Mouse (Mus musculus) adrenal gland, postnatal 10 days (tissue): ENCODE data around the gene Pigq. TPM values are rescaled to one million over a fixed set of nuclear protein-coding genes. Genes with fewer than 3 reads are reported as not detected.
A peak's percentile ranks its signal among the peaks of the same experiment; 100 is the strongest.

Experiments used
- DNase-seq: peaks from one replicate; pipeline ENCODE4 v3.0.0; 2021; ENCODE audit warnings: mixed read lengths
- total RNA-seq, 2 experiments: library from RNA; stranded (reverse); gene quantifications; 2 replicates each; pipeline ENCODE4 v1.2.3; 2021

Pigq gene
- total RNA-seq, 2 experiments from 2014 or later, result 101 to 118 TPM

DNA sequence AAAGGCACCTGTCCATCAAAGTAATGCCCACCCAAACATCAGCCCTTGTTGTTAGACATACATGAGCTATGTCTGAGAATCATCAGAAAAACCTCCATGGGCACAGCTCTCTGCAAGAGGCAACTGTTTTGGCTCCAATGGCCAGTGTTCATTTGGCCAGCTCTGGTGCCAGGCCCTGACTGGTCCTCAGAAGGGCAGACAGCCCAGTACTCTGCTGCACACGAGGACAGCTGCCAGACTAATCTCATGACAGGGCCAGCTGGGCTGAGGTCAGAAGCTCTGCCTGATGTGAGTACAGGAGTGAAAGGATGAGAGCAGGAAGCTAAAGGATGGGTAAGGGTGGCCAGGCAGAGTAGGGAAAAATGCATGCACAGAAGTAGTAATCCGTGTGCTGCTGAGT is 19.4 kb downstream of the Pigq start:
- peak; percentile 68 for DNase-seq

DNA sequence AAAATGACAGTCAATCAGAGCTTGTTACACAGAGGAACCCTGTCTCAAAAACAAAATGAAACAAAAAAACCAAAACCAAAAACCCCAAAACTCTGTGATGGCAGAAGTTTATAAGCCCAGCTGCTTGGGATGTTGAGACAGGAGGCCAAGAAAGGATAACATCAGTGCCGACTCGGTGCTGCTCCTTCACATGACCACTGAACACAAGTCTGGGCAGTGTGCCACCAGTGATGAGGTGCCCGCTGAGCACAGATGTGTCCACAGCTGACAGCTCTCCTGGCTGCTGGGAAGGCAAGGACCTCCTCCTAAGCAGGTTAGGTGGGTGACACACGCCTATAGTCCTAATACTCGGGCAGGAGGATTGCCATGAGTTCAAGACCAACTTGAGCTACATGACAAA is 22.6 kb downstream of the Pigq start:
- DNase-seq, result no peak

DNA sequence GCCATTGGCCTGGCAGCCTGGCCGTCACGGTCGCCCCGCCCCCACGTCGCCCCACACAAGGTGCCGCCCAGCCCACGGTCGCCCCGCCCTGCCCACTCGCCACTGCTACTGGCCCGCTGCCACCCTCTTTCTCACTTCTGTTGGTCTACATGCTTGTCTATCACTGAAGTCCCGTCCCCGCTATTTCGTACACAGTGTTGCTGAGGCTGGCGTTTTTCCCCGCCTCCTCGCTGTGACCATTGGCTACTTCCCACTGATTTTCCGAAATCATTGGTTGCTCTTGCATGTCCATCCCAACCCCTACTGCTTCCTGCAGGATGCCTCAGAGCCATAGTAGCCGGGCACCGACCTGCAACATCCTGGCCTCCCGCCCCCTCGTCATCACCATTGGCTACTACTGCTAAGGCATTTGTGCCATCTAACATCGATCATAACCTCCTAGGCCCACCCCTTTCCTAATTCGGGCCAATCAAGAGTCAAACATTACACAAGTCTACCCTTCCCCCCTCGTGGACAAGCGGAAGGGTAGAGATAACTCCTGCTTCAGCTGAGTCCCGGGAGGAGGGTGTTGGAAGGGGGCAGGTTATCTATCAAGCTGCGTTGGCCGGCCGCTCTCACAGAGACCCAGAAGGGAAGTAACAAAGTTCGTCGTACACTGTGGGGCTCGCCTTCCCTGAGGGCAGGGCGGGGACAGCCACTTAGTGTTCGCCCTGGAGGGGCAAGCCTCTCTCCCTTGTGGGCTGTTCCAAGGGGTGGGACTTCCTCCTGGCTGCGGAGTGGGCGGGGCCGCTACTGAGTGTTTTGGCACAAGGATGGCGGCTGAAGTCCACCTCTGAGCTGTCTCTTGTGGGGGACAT is 24.7 kb downstream of the Pigq start:
- peak; percentile 100 for DNase-seq

DNA sequence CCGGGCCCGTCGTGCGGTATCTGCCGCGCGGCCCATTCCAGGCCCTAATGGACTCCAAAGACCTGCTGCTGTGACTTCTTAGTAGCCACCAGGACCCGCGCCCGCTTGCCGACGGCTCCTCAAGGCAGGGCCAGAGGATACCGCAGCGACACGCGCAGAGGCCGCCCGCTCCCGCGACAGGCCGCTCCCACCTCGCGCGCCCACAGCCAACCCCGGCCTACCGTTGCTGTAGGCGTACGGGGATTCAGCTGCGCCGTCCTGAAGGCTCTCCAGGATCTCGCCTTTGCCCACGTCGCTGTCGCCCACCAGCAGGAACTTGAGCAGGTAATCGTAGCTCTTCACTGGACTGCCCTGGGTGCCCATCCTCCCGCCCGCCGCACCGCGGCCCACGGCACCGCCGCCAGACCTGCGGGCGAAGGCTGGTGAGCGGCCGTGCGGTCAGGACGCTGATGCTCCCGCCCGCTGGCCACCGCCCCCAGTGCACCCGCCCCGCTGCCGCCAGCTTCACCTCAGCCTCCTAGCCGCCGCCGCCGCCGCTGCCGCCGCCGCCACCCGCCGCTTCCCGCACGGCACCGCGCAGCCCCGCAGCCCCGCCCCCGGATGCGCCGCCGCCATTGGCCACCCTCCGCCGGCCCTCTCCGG is 25.5 kb downstream of the Pigq start, which contains the start of gene Rab40c:
Rab40c (minus strand) TSS at position 584 of the 642 bp plus-strand sequence.
- peak; percentile 63 for DNase-seq

DNA sequence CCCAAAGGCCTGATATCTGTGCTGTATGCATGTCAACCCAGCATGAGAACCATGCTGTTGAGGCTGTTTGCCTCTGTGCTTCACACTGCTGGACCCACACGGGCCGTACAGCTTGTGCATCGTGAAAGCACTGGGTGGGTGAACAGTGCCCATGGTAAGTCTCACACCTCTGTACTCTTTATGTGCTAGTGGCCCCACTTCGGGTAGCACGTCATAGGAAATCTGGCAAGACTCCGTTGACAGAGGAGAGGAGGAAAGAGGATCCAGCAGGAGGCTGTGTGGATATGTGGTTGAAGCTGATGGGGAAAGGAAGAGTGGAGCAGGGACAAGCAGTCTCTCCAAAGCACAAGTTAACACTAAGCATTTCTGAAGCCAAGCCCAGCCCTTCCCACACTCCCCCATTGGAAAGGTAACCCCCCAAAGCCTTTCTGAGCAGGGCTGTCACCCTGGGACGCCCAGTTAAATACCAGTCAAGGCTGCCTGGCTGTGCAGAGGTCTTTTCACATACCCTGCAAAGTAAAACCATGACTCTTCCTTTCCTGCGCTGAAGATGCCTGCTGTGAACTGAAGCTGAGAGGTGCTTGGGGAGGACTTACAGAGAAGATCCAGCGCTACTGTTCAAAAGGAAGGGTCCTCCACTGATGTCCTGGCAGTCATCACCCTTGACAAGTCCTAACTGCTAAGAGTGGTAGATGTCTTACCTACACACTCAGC is 26.5 kb downstream of the Pigq start:
- peak; percentile 8 for DNase-seq

DNA sequence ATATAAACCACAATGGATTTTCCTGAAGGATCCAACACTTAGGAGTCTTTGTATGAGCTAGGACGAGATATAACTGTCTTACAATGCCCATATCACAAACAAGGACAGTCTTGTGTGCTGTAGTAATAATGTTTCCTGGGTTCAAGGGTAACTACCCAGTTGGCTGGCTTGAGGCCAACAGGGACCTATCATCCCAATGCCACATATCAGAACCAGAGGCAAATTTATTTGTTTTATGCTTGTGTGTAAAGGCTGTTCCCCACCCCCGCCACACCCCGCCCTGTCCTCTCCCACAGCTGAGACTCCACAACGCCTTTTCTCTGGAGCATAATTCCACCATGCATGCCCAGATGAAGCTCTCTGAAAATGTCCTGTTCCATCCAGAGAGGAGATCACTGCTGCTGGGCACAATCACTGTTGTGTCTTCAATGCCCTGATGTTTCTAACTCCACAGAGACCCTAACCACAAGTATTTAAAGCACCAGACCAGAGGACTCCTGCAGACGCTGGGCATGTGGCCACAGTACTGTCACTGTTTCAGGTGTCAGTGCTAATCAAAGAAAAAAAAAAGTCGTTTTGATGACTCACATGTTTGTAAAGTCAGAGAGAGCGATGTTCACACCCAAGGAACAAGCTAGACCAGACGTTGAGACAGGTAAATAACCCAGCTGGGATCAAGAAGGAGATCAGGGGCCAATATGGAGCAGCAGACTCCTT is 27.6 kb downstream of the Pigq start:
- DNase-seq, result peak; percentile 74

DNA sequence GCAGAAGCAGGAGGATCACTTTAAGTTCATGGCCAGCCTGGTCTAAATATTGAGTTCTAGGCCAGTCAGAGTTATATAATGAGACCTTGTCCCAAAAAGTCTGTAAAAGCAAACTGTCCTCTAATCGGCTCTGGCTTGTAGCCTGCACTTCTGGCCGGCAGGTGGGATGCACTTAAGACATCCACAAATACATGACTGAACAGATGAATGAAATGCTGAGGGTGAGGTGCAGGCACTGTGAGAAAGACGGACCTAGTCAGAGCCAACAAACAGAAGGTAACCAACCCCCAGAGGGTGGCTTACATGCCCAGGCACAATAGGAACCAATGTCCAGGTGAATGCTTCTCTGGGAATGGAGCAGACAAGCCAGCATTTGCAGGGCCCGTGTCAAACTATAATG is 30.4 kb downstream of the Pigq start:
- DNase-seq, result no peak

DNA sequence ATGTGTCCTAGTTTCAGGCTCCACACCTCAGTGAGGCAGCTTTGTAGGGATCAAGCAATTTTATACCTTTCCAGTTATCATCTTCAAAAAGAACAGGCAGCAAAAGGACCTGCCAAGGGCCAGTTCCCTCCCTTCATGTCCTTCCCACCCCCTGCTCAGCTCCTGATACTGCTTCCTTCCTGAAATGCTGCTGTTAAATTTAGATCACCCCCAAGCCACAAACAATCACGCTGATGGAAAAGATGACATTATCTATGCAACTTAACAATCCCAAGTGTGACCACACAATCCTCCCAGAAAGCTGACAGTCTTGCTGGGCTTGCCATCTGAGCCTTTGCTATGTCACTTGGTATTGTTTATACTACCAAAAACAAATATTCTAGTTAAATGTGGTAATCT is 30.9 kb downstream of the Pigq start:
- peak; percentile 9 for DNase-seq

DNA sequence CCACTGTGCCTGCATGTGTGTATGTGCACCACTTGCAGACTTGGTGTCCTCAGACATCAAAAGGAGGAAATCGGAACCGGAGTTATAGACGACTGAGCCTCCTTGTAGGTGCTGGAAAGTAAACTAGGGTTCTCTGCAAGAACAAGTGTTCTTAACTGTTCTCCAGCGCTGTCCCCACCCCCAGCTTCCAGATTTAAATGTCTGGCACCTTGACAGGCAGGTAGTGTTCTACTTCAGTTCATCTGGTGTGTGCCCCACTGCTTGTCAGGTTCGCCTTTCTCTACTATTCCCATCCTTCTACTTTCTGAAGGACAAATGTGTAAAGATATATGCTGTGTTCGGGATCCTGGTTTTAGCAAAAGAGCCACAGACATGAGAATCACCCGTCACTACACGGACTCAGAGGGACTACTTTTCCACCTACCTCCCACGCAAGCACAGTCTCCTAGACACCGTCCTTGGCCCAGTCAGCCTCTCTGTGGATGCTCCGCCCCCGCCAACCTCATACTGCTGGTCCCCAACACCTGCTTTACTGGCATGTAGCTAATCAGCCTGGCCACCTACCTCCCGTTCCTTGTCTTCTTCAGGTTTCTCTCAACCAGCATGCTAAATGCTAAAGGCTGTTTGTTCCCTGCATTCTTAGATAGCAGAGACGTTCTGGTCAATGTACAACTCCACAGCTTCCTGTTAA is 31.4 kb downstream of the Pigq start:
- peak; percentile 45 for DNase-seq

DNA sequence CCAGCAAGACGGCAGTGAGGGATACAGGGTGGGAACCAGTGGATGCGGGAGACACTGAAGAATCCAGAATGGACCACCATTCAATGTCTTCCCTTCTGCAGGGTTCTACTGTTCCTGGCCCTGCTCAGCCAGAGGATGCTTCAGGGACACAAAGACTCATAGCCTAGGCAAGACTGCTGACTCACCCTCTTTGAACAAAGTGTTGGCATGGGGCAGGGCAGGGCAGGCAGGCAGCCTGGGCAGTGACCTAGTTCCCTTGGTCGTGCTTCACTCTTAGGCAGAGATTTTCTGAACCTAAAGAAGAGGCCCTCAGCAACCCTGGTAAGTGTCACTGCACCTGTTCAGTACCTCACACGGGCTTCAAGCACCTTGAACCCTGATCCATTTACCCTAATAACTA is 32.9 kb downstream of the Pigq start:
- peak; percentile 65 for DNase-seq

DNA sequence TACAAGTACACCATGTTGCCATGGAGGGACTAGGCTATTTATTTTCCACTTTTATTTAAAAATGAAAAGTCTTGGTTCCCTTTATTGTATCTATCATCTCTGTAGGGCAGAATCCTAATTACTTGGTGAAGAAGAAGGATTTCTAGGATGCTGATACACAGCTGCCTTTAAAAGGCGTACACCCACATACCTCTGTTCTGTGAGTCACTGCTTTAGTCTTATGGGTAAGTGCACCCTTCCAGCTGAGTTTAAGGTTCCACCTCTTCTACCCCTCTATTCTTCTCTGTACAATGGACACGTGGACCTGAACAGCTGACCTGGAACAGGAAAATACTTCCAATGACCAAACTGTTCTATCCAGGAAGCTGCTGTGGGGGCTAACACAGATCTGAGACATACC is 37.1 kb downstream of the Pigq start:
- DNase-seq, result no peak

DNA sequence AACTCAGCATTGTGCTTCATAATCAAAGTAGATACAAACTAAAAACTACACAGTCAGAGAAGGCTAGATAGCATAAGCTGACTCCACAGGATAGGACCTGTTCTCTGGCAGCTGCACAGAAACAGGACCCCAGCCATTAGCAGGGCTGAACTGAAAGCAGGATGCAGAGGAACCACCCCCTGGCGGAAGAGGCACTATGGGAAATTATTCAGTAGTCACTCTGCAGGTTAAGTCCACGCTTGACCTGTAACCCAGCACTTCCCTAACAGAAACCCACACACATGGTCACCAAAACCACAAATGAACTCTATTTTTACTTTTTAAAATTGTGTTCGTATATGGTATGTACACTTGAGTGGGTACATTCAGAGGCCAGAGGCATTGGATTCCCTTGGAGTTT is 41.7 kb downstream of the Pigq start:
- no peak for DNase-seq

DNA sequence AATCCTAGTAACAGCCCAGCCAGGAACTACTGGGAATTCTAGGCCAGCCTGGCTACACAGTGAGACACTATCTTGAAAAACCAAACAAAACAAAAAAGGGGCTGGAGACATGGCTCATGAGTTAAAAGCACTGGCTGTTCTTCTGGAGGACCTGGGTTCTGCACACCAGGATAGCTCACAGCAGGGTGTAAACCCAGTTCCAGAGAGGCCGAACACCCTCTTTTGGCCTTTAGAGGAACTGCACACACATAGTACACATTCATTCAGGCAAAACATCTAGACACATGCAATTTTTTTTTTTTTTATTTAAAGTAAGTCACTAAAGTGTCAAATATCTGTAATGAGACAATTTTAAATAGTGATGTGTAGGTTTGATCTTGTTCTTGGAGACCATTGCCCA is 44.5 kb downstream of the Pigq start:
- no peak for DNase-seq

DNA sequence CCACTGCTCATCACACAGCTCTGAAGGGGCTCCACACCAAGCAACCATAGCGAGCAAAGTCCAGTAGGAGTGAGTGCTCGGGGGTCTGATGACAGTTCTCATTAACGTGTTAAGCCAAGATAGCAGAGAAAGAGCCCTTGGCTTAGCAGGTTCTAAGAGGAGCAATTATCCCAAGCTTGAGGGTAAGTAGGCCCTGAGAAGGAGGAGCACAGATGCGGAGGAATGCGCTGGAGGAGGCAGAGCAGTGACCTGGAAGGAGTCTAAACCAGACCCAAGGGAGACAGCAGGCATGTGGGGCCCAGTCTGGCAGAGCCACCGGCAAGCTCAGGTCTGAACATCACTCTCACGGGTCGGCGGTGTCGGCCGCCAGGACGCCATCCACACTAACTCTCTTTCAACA is 48.8 kb downstream of the Pigq start:
- no peak for DNase-seq

DNA sequence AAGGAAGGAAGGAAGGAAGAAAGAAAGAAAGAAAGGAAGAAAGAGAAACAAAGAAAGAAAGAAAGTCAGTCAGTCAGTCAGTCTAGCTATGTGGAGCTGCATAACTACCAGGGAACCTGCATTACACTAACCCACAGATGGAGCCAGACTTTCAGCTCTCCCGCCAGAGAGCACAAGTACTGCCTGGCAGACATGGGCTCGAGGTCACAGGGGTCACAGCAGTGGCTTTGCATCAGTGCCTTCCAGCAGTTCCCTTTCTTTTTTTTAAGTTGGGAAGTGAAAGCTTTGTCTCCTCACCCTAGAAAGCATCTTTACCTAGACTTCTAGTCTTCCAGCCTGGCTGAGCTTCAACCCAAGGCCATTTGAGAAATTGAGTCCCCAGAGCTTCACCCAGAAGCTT is 49.3 kb downstream of the Pigq start:
- DNase-seq, result no peak

DNA sequence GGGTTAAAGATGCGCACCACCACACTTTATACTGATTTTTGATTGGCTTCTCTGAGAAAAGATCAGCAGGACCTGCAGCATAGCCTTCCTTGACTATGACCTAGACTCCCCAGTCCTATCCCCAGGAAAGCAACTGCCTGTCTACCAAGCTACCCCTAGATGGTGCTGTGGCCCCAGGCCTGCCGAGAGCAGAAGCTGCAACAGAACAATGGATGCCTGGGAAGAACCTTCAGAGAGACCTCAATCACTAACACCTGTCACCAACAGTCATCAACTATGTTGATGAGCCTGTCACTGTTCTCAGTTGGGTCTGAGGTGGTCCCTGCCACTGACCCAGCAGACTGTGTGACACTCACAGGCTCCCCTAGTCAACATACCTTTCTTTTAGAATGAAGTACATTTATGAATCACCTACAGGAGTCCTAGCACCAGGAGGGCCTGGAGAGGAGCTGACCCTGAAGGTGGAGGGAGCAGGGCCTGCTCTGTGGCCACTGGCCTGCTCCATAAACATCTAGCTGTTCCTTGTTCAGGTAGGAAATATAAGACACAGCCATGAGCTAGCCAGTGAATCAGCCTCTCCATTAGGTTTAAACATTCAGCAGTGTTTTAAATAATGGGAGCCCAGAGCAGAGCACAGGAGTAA is 50.6 kb downstream of the Pigq start:
- peak; percentile 80 for DNase-seq

DNA sequence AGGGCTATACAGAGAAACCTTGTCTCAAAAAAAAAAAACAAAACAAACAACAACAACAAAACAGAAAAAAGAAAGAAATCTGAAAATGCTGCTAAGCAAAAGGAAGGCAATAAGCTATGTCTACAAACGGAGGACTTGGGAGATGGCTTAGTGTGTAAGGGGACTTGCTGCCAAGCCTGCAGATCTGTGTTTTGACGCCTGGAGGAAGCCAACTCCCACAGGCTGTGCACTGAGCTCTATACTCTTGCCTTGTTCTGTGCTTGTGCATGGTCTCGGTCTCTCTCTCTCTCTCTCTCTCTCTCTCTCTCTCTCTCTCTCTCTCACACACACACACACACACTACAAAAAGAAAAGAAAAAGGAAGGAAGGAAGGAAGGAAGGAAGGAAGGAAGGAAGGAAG is 55.9 kb downstream of the Pigq start:
- no peak for DNase-seq

DNA sequence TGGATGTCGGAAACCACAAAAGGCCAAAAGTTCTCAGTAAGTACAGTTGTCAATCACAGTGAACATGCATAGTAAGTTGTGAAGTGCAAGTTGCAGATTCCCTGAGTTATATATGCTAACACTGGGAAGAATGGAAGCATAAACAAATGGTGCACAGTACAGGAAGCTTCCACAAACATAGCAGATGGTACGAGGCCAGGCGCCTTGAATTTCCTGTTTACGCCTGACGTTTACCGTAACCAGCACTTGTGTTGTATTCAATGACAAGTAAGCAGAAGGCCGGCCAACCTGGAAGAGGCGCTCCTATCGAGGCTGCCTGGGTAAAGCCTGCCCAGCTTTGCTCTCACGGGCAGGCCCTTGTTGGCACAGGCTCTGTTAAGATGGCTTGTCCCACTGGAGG is 57.3 kb downstream of the Pigq start:
- DNase-seq, result no peak

DNA sequence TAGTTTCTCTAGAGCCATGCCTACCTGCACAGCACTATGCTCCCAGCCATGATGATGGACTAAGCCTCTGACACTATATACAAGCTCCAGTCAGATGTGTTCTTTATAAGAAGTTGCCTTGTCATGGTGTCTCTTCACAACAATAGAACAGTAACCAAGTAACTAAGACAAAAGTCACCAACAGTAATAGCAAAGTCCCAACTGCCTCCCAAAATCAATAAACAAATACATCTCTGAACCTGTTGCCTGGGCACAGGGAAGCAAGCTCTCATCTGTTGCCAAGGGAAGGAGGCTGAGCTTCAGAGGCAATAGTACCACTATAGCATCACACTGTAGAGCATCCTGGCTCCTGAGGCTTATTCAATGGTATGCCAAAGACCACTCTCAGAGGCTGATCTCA is 57.9 kb downstream of the Pigq start:
- no peak for DNase-seq

DNA sequence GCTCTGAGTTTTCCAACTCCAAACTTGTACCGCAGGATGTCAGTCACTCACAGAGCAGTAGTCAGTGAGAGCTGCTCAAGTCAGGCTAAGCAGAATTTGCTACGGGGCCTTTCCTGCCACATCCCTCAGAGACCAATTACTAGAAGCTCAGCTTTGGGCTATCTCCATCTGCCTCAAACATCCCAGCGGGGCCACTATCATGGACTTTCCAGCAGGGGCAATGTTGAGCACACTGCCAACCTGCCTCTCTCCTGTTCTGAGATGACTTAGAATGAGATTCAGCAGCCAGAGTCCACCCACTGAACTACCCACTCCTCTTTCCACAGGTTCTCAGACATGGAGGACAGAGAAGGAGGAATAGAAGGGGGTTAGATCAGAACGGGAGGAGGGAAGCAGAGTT is 59.1 kb downstream of the Pigq start:
- DNase-seq, result peak; percentile 30

DNA sequence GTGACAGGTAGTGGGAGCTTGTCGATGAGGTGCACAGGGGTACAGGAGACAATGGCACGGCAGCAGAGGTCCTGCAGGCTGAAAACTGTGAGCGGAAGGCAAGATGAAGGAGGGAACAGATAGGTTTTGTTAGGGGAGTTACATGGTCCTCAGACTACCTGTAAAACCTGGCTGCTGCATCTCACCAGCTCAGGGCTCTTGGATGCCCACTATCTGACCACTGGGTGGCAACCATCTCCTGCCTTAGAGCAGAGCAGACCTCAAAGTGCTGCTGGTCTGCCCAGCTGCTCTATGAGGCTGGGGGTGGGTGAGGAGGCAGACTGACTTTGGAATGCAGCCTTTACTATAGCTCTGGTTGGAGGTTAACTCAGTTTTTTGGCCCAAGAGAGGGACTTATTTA is 60.9 kb downstream of the Pigq start:
- no peak for DNase-seq
